Mouse (Mus musculus) midbrain, embryonic 16.5 days (tissue): Measurements from ENCODE around the gene Rp9. TPM values are rescaled to one million over a fixed set of nuclear protein-coding genes. Genes with fewer than 3 reads are reported as not detected.

Experiments
- ATAC-seq: fragments of 200-750 bp; cut with Nextera tagmentation; 2 replicates; pipeline ENCODE4 v1.8.0; 2017; ENCODE audit warnings: moderate TSS enrichment
- H3K27ac ChIP-seq: fragments of 300-500 bp; sonication (generic); 2 replicates; pipeline ENCODE4 v1.5.1; 2014; ENCODE audit warnings: mild to moderate bottlenecking, low read length, mixed read lengths
- H3K27me3 ChIP-seq: fragments of 300-500 bp; sonication (generic); 2 replicates; pipeline ENCODE4 v1.6.1; 2014; ENCODE audit warnings: low read depth, low read length, mixed read lengths; ENCODE audit not compliant: control insufficient read depth, insufficient read depth
- H3K36me3 ChIP-seq: fragments of 300-500 bp; sonication (generic); 2 replicates; pipeline ENCODE4 v1.6.1; 2014; ENCODE audit warnings: mild to moderate bottlenecking, low read length, moderate library complexity, mixed read lengths; ENCODE audit not compliant: control insufficient read depth, insufficient read depth
- H3K4me1 ChIP-seq: fragments of 300-500 bp; sonication (generic); 2 replicates; pipeline ENCODE4 v1.6.1; 2014; ENCODE audit warnings: mild to moderate bottlenecking, low read length, mixed read lengths; ENCODE audit not compliant: control insufficient read depth, insufficient read depth
- H3K4me2 ChIP-seq: fragments of 300-500 bp; sonication (generic); 2 replicates; pipeline ENCODE4 v1.6.1; 2014; ENCODE audit warnings: mild to moderate bottlenecking, low read length, mixed read lengths
- H3K4me3 ChIP-seq: fragments of 300-500 bp; sonication (generic); 2 replicates; pipeline ENCODE4 v1.5.1; 2014; ENCODE audit warnings: low read depth, mild to moderate bottlenecking, low read length, moderate library complexity, mixed read lengths
- H3K9ac ChIP-seq: fragments of 300-500 bp; sonication (generic); 2 replicates; pipeline ENCODE4 v1.6.1; 2014; ENCODE audit warnings: low read depth, low read length, mixed read lengths
- H3K9me3 ChIP-seq: fragments of 300-500 bp; sonication (generic); replicated peaks from 2 replicates; pipeline ENCODE4 v1.6.1; 2014; ENCODE audit warnings: mild to moderate bottlenecking, low read length, mixed read lengths; ENCODE audit not compliant: control insufficient read depth, poor library complexity, severe bottlenecking
- WGBS: fragments of 180-500 bp; shearing (Covaris S2); extraction: QIAGEN DNeasy Blood & Tissue Kit; methylation state at CpG from one replicate; pipeline ENCODE4 v1.1.7; 2014; 5-methylcytosine and 5-hydroxymethylcytosine counted together
- polyA plus RNA-seq: library from polyadenylated mRNA; unstranded; fragments of >200 nt; fragmentation: Nextera tagmentation; extraction: Ambion mirVana; gene quantifications from 2 replicates; pipeline ENCODE4 v1.2.1, GENCODE M21; 2015

Rp9 gene
- polyA plus RNA-seq = 66.0 and 66.1 TPM in 2 replicates

- Histone ChIP-seq H3K9ac (peak within 1 kb of the TSS; percentile 98), H3K27ac (peak within 1 kb of the TSS; percentile 95)
Measured at GRCm38 (mm10) chr9:22469643-22470042, at the start of gene Rp9. Gene Rp9, minus strand, starts transcription at chr9:22469743.

GRCm38 (mm10) chr9:22518394-22519041 lies 49.0 kb upstream of the Rp9 start:
- no peak overlapping the region for H3K9ac ChIP-seq
- no peak overlapping the region for H3K4me2 ChIP-seq
- H3K9me3 ChIP-seq = no peaks in the 10 kb centered on the region; the same call in 1 of the 2 replicates
- no peaks in the 10 kb centered on the region for H3K27me3 ChIP-seq
- H3K4me3 ChIP-seq = no peak overlapping the region
- WGBS = 88% methylated on average over 3 of the region's 3 CpGs
- H3K27ac ChIP-seq = no peak overlapping the region
- ATAC-seq = peak; percentile 79; the same call in 1 of the 2 replicates
- no peaks in the 10 kb centered on the region for H3K4me1 ChIP-seq
- H3K36me3 ChIP-seq = no peaks in the 10 kb centered on the region

More at GRCm38 (mm10) chr9:22469643-22470042, at the start of gene Rp9:
- Histone ChIP-seq H3K36me3 (peaks cover 3% of the 10 kb centered on the region; the same call in 1 of the 2 replicates), H3K4me1 (peaks cover 3% of the 10 kb centered on the region; the same call in 1 of the 2 replicates), H3K4me2 (peak within 1 kb of the TSS; percentile 67), H3K9me3 (no peaks in the 10 kb centered on the region), H3K27me3 (no peaks in the 10 kb centered on the region), H3K4me3 (peak within 1 kb of the TSS; percentile 91)
- no peak for ATAC-seq
- WGBS = 87% methylated on average over 3 of the region's 3 CpGs

DNA sequence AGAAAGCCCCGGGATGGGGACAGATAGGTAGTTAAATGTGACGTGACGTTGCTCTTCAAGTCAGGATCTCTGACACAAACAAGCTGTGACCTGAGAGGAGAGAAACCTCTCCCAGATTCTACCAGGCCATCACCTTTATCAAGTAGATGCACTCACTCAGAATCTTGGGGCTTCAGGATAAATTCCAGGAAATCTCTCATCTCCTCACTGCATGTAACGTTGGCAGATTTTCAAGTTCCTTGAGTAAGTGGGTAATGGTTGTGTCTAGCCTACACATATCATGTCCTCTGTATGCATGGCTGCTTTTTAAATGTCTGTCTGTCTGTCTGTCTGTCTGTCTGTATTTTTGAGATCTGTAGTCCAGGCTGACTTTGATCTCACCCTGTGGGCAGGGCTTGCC lies 45.5 kb upstream of the Rp9 start:
- H3K4me3 ChIP-seq = no peak overlapping the region
- H3K9me3 ChIP-seq = no peaks in the 10 kb centered on the region
- 92% methylated on average over 4 of the region's 4 CpGs for WGBS
- no peak overlapping the region for H3K27ac ChIP-seq
- no peak overlapping the region for H3K9ac ChIP-seq
- H3K27me3 ChIP-seq = no peaks in the 10 kb centered on the region
- ATAC-seq = no peak
- H3K4me1 ChIP-seq = no peaks in the 10 kb centered on the region
- no peak overlapping the region for H3K4me2 ChIP-seq
- H3K36me3 ChIP-seq = no peaks in the 10 kb centered on the region

GRCm38 (mm10) chr9:22505574-22505973 lies 36.0 kb upstream of the Rp9 start:
- 84% methylated on average over 2 of the region's 2 CpGs for WGBS

DNA sequence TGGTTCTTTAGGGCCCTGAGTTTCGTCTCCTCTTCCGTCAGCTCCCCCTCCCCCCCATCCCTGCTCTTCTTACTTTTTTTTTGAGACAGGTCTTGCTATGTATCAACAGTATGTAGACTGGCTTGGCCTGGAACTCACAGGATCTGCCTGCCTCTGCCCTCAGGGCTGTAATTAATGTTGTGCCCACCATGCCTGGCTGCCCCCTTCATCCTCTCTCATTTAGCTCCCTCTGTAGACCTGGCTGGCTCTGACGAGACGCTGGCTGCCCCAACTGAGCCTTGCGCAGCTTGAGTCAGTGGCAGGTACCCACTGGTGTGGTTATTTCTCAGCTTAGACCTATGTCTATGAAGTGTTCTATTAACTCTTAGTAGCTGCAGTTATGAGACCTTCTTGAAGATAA lies 34.0 kb upstream of the Rp9 start:
- WGBS = 81% methylated on average over 5 of the region's 5 CpGs
- H3K4me3 ChIP-seq = no peak overlapping the region
- no peaks in the 10 kb centered on the region for H3K9me3 ChIP-seq
- H3K9ac ChIP-seq = no peak overlapping the region
- H3K36me3 ChIP-seq = 0 out of 2 replicates have a peak, but pooled peaks cover 6% of the 10 kb centered on the region
- ATAC-seq = no peak
- H3K4me1 ChIP-seq = no peaks in the 10 kb centered on the region
- no peak overlapping the region for H3K4me2 ChIP-seq
- H3K27me3 ChIP-seq = no peaks in the 10 kb centered on the region
- H3K27ac ChIP-seq = no peak overlapping the region

More at GRCm38 (mm10) chr9:22505574-22505973, 36.0 kb upstream of the Rp9 start:
- ATAC-seq = no peak
- 0 out of 2 replicates have a peak, but pooled peaks cover 2% of the 10 kb centered on the region for H3K36me3 ChIP-seq
- no peaks in the 10 kb centered on the region for H3K4me1 ChIP-seq
- H3K4me3 ChIP-seq = no peak overlapping the region
- H3K9ac ChIP-seq = no peak overlapping the region
- H3K4me2 ChIP-seq = no peak overlapping the region
- H3K27ac ChIP-seq = no peak overlapping the region
- H3K27me3 ChIP-seq = no peaks in the 10 kb centered on the region
- no peaks in the 10 kb centered on the region for H3K9me3 ChIP-seq

GRCm38 (mm10) chr9:22502972-22503371 lies 33.4 kb upstream of the Rp9 start:
- Histone ChIP-seq H3K27ac (no peak overlapping the region), H3K36me3 (0 out of 2 replicates have a peak, but pooled peaks cover 6% of the 10 kb centered on the region), H3K4me2 (no peak overlapping the region), H3K27me3 (no peaks in the 10 kb centered on the region), H3K9me3 (no peaks in the 10 kb centered on the region), H3K4me1 (no peaks in the 10 kb centered on the region), H3K9ac (no peak overlapping the region), H3K4me3 (no peak overlapping the region)
- no peak for ATAC-seq
- 73% methylated on average over 2 of the region's 2 CpGs for WGBS

GRCm38 (mm10) chr9:22497021-22497767 lies 27.7 kb upstream of the Rp9 start:
- no peak overlapping the region for H3K4me3 ChIP-seq
- ATAC-seq = no peak
- H3K4me2 ChIP-seq = no peak overlapping the region
- H3K36me3 ChIP-seq = 0 out of 2 replicates have a peak, but pooled peaks cover 7% of the 10 kb centered on the region
- no peaks in the 10 kb centered on the region for H3K4me1 ChIP-seq
- H3K27ac ChIP-seq = no peak overlapping the region
- H3K9ac ChIP-seq = no peak overlapping the region
- WGBS = 87% methylated on average over 6 of the region's 6 CpGs
- no peaks in the 10 kb centered on the region for H3K9me3 ChIP-seq
- no peaks in the 10 kb centered on the region for H3K27me3 ChIP-seq

DNA sequence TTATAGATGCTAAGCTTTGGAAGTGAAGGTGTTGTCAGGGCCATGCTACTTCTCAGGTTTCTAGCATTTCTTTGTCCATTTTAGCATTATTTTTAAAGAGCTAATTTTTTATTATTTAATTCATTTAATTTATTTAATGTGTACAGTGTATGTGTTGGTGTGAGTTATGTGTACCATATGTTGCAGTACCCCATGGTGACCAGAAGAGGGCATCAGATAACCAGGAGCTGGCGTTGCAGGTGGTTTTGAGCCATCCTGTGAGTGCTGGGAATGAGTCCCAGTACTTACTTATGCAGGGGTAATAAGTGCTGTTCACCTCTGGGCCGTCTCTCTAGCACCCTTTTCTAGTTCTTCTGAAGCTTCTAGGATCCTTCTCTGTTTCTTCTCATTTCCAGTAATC lies 25.6 kb upstream of the Rp9 start:
- ATAC-seq = no peak
- 81% methylated on average over 2 of the region's 2 CpGs for WGBS
- no peak overlapping the region for H3K27ac ChIP-seq
- H3K9ac ChIP-seq = no peak overlapping the region
- no peak overlapping the region for H3K4me2 ChIP-seq
- H3K9me3 ChIP-seq = no peaks in the 10 kb centered on the region
- H3K4me1 ChIP-seq = no peaks in the 10 kb centered on the region
- H3K4me3 ChIP-seq = no peak overlapping the region
- no peaks in the 10 kb centered on the region for H3K27me3 ChIP-seq
- 0 out of 2 replicates have a peak, but pooled peaks cover 7% of the 10 kb centered on the region for H3K36me3 ChIP-seq
